Mouse (Mus musculus) monocyte, adult 59 days (primary cell): ENCODE measurements around the gene Iars2. TPM values are rescaled to one million over a fixed set of nuclear protein-coding genes. Genes with fewer than 3 reads are reported as not detected.

Experiments used
- total RNA-seq, 2 experiments: library from RNA; stranded (reverse); gene quantifications; one replicate each; pipeline ENCODE4 v1.2.4; 2023

Iars2 gene
- total RNA-seq = 10 to 100 TPM; 17.9 to 20.0 TPM

GRCm38 (mm10) chr1:185328721-185329610 is at the start of gene Iars2:
Iars2 (minus strand) TSS chr1:185329396.

GRCm38 (mm10) chr1:185362677-185363520 is 33.7 kb upstream of the Iars2 start, which contains the start of gene Eprs:
Eprs (plus strand) TSS chr1:185363044.

GRCm38 (mm10) chr1:185331983-185332430 is 2.8 kb upstream of the Iars2 start, which contains the start of gene Bpnt1:
Bpnt1 (plus strand) TSS chr1:185332149.

Other genes with a start within 250 kb of the Iars2 start
- 10 to 100 TPM; 48.0 to 55.3 TPM for gene Rab3gap2, start 125.3 kb downstream of the Iars2 start, total RNA-seq
- 10 to 100 TPM; 17.7 to 28.9 TPM for gene Bpnt1, start 2.8 kb upstream of the Iars2 start, total RNA-seq
- gene Eprs, start 33.6 kb upstream of the Iars2 start, total RNA-seq = 10 to 100 TPM; 75.2 to 76.3 TPM
- not detected for gene Slc30a10, start 125.5 kb upstream of the Iars2 start, total RNA-seq